Mouse (Mus musculus) ES-E14 (cell line): Measurements from ENCODE around the gene Strn4. TPM values are rescaled to one million over a fixed set of nuclear protein-coding genes. Genes with fewer than 3 reads are reported as not detected.

Source experiments
- DNase-seq: peaks from one replicate; pipeline ENCODE4 v3.0.0-alpha.2; 2013; ENCODE audit warnings: low read depth, low spot score
- H3K27ac ChIP-seq: 2 replicates; pipeline ENCODE4 v1.5.1; 2012; ENCODE audit warnings: low read depth, mild to moderate bottlenecking, low read length, moderate library complexity, mixed read lengths; ENCODE audit not compliant: poor library complexity, insufficient read depth, severe bottlenecking
- H3K36me3 ChIP-seq: 2 replicates; pipeline ENCODE4 v1.6.1; 2012; ENCODE audit warnings: mild to moderate bottlenecking, low read length, moderate library complexity, mixed read lengths; ENCODE audit not compliant: control insufficient read depth, poor library complexity, insufficient read depth, severe bottlenecking
- H3K4me1 ChIP-seq, 2 experiments: fragments of 150-350 bp in 1 of 2; sonication (generic) in 1 of 2; 2 replicates each; pipeline ENCODE4 v1.6.1; 2012; ENCODE audit warnings: low read length in 2 of 2, mild to moderate bottlenecking in 1 of 2, mixed read lengths in 1 of 2; ENCODE audit not compliant: control insufficient read depth in 2 of 2, insufficient read depth in 2 of 2, poor library complexity in 1 of 2
- H3K4me3 ChIP-seq, 2 experiments: fragments of 150-350 bp in 1 of 2; sonication (generic) in 1 of 2; 2 replicates each; pipeline ENCODE4 v1.5.1; 2012; ENCODE audit warnings: low read length in 2 of 2, low read depth in 1 of 2, mild to moderate bottlenecking in 1 of 2, mixed read lengths in 1 of 2; ENCODE audit not compliant: insufficient read depth in 1 of 2, poor library complexity in 1 of 2, severe bottlenecking in 1 of 2
- H3K9ac ChIP-seq: 2 replicates; pipeline ENCODE4 v1.6.1; 2012; ENCODE audit warnings: low read depth, mild to moderate bottlenecking, low read length, mixed read lengths; ENCODE audit not compliant: poor library complexity, insufficient read depth, severe bottlenecking
- H3K9me3 ChIP-seq: fragments of 150-350 bp; sonication (generic); 2 replicates; pipeline ENCODE4 v1.6.1; 2012; ENCODE audit warnings: low read depth, mild to moderate bottlenecking, low read length; ENCODE audit not compliant: control insufficient read depth, insufficient read depth
- CHD2 ChIP-seq: IDR thresholded peaks from 2 replicates; pipeline ENCODE4 v1.6.1; 2014; ENCODE audit warnings: mild to moderate bottlenecking, low read depth, low read length, inconsistent platforms
- HCFC1 ChIP-seq: IDR thresholded peaks from 2 replicates; pipeline ENCODE4 v1.6.1; 2012; ENCODE audit warnings: low read length, inconsistent platforms, borderline replicate concordance; ENCODE audit not compliant: insufficient read depth
- MAFK ChIP-seq: IDR thresholded peaks from 2 replicates; pipeline ENCODE4 v1.6.1; 2014; ENCODE audit warnings: mild to moderate bottlenecking, low read depth, low read length, inconsistent platforms; ENCODE audit not compliant: insufficient read depth
- ZC3H11A ChIP-seq: IDR thresholded peaks from 2 replicates; pipeline ENCODE4 v1.6.1; 2012; ENCODE audit warnings: low read depth, mild to moderate bottlenecking, inconsistent platforms, low read length, borderline replicate concordance
- ZNF384 ChIP-seq: IDR thresholded peaks from 2 replicates; pipeline ENCODE4 v1.6.1; 2012; ENCODE audit warnings: low read depth, low read length, inconsistent platforms
- in situ Hi-C, 2 experiments: fragments of 600-800 bp; cut with MboI; formaldehyde crosslinking; loops; one replicate each; pipeline ENCODE4 v1.15.1; 2025; ENCODE audit warnings: low sequenced_read_pairs in 2 of 2, inconsistent platforms in 1 of 2; ENCODE audit not compliant: unreplicated experiment in 2 of 2
- total RNA-seq: library from RNA; depleted of rRNA; stranded (reverse); fragments of 300-350 nt; gene quantifications from 2 replicates; pipeline ENCODE4 v1.2.3, GENCODE M21; 2012; rRNA removed

The Strn4 gene
- 76.0 and 105 TPM in 2 replicates for total RNA-seq

DNA sequence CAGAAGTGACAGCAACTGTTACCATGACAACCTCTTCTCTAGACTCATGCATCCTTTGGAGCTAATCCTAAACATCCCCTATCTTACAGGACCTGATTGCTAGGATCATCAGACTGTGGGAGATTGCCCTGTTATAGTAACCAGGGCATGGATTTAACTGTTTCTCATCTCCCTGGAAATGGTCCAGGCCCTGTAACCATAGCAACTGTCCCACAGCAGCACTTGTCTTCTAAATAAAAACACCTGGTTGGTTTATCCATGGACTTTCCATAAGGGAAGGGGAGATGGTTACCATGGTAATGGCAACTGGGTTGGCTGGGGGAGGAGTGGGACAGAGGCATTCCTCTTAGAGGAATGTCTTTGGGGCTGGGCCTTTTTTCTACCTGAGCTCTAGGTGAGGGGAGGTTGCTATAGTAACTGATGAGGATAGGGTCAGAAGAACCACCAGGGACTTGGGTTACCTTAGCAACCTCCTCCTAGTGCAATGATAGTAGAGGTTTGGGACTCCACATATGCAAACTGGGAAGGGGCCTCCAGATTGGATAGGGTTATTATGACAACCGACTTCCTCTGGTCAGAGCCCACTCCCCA, at the start of gene Strn4:
Gene Strn4 (plus strand): TSS at position 539 of the 591 bp plus-strand sequence.
- Histone ChIP-seq H3K27ac (peak within 1 kb of the TSS; percentile 65), H3K4me1 (peaks cover 0 to 3% of the 10 kb centered on the region in 2 experiments; a peak in 2 of 4 replicates), H3K4me3 (peak within 1 kb of the TSS; percentile 89 to 94), H3K9ac (peak within 1 kb of the TSS; percentile 95), H3K9me3 (no peaks in the 10 kb centered on the region), H3K36me3 (no peaks in the 10 kb centered on the region; the same call in 1 of the 2 replicates)
- DNase-seq: no peak
- in situ Hi-C loops: loop anchor here in 1 of 2 experiments (25.0 kb wide), 1 partner anchor 97 kb away; the partner anchor contains the start of genes Calm3 and Ptgir
- TF ChIP-seq ZC3H11A (no peak), CHD2 (no peak), MAFK (no peak), HCFC1 (no peak), ZNF384 (no peak)

DNA sequence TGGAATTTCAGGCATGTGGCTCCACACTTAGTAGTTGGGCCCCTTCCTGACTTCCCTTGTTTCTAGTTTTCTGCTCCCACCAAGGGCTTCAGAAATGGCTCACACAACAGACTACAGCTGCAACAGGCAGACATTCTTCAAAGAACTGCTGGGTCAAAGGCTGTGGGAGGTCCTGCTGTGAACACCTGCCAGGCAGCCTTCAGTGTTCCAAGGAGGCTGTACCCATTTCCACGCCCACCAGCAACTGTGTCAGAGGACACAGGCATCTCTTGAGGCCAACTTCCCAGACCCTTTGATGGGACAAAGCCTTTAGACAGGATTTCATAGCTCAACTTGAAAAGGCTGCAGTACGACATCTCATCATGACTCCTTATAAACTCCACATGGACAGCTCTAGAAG, 49.2 kb upstream of the Strn4 start:
- Histone ChIP-seq H3K27ac (no peak overlapping the region), H3K4me1 (peaks cover 0 to 2% of the 10 kb centered on the region in 2 experiments; a peak in 1 of 4 replicates), H3K36me3 (no peaks in the 10 kb centered on the region), H3K9me3 (no peaks in the 10 kb centered on the region), H3K4me3 (no peak overlapping the region), H3K9ac (no peak overlapping the region)
- in situ Hi-C loops: no loop called here
- DNase-seq: no peak
- TF ChIP-seq CHD2 (no peak), ZC3H11A (no peak), MAFK (no peak), ZNF384 (no peak), HCFC1 (no peak)

DNA sequence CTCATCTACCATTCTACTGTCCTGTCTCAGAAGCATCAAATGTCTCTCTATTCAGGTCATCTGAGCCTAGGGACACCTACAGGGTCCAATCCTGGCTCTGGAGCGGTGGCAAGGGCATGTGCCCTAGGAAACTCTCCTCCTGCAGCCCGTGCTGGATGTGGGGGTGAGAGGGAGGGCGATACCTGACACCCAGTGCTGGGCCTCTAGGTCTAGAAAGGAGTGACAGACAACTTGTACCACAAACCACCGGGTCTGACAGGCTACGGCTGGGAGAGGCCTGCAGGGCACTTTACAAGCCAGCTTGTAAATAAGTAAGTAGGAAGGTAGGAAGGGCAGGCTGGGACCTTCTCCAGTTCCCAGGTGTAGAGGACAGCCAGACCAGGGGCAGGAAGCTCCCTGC, 39.8 kb upstream of the Strn4 start:
- TF ChIP-seq ZC3H11A (no peak), ZNF384 (no peak), MAFK (no peak), HCFC1 (no peak), CHD2 (no peak)
- no peak overlapping the region for H3K27ac ChIP-seq
- H3K4me1 ChIP-seq: peaks cover 4% of the 10 kb centered on the region in 2 experiments; a peak in 3 of 4 replicates
- in situ Hi-C loops: no loop called here
- no peak overlapping the region for H3K4me3 ChIP-seq
- H3K36me3 ChIP-seq: no peaks in the 10 kb centered on the region
- no peak overlapping the region for H3K9ac ChIP-seq
- no peak for DNase-seq
- H3K9me3 ChIP-seq: no peaks in the 10 kb centered on the region

DNA sequence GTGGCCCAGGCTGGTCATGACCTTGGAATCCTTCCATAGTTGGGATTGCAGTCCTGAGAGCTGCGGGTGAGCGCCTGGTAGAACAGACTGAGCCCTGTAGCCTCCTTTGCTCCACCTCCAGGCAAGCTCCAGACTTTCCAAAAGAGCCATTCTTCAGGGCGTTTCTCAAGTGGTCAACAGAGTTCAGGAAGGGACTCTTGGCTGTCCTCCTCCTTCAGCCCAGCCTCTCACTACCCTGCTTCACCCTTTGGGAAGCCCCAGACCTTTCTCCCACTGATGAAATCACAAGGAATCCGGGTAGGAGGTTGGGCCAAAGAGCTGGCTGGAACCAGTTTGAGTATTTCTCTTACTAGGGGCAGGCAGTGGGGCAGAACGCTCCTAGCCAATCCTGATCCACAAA, 35.6 kb upstream of the Strn4 start:
- no peak for DNase-seq
- no peaks in the 10 kb centered on the region for H3K9me3 ChIP-seq
- H3K4me3 ChIP-seq: peak overlapping the region; percentile 34 to 64; a peak in 3 of 4 replicates
- peak overlapping the region; percentile 29; the same call in 1 of the 2 replicates for H3K9ac ChIP-seq
- H3K4me1 ChIP-seq: peaks cover 2 to 9% of the 10 kb centered on the region in 2 experiments; a peak in 3 of 4 replicates
- peaks cover 11% of the 10 kb centered on the region for H3K36me3 ChIP-seq
- in situ Hi-C loops: no loop called here
- H3K27ac ChIP-seq: peak overlapping the region; percentile 57
- TF ChIP-seq ZNF384 (no peak), ZC3H11A (no peak), CHD2 (no peak), HCFC1 (no peak), MAFK (no peak)
